Mouse (Mus musculus) midbrain, postnatal 0 days (tissue): ENCODE data around the gene Mon2. TPM values are rescaled to one million over a fixed set of nuclear protein-coding genes. Genes with fewer than 3 reads are reported as not detected.

ENCODE experiments used
- ATAC-seq: fragments of 200-750 bp; cut with Nextera tagmentation; 2 replicates; pipeline ENCODE4 v1.8.0; 2017; ENCODE audit warnings: moderate number of reproducible peaks, mild to moderate bottlenecking, moderate TSS enrichment, moderate library complexity; ENCODE audit not compliant: low FRiP score
- DNase-seq: peaks from one replicate; pipeline ENCODE4 v3.0.0-alpha.2; 2015; ENCODE audit warnings: low spot score
- H3K27ac ChIP-seq: fragments of 300-500 bp; sonication (generic); 2 replicates; pipeline ENCODE4 v1.5.1; 2014; ENCODE audit warnings: low read depth, mild to moderate bottlenecking, low read length, mixed read lengths
- H3K27me3 ChIP-seq: fragments of 300-500 bp; sonication (generic); 2 replicates; pipeline ENCODE4 v1.6.1; 2014; ENCODE audit warnings: low read length, control low read depth, mixed read lengths; ENCODE audit not compliant: insufficient read depth
- H3K36me3 ChIP-seq: fragments of 300-500 bp; sonication (generic); 2 replicates; pipeline ENCODE4 v1.6.1; 2014; ENCODE audit warnings: low read length, control low read depth, mixed read lengths; ENCODE audit not compliant: insufficient read depth
- H3K4me1 ChIP-seq: fragments of 300-500 bp; sonication (generic); 2 replicates; pipeline ENCODE4 v1.6.1; 2014; ENCODE audit warnings: mild to moderate bottlenecking, control low read depth, antibody characterized with exemption, low read length, mixed read lengths; ENCODE audit not compliant: insufficient read depth
- H3K4me2 ChIP-seq: fragments of 300-500 bp; sonication (generic); 2 replicates; pipeline ENCODE4 v1.6.1; 2014; ENCODE audit warnings: low read depth, mild to moderate bottlenecking, low read length, mixed read lengths; ENCODE audit not compliant: poor library complexity, severe bottlenecking
- H3K4me3 ChIP-seq: fragments of 300-500 bp; sonication (generic); 2 replicates; pipeline ENCODE4 v1.5.1; 2014; ENCODE audit warnings: low read depth, mild to moderate bottlenecking, low read length, moderate library complexity
- H3K9ac ChIP-seq: fragments of 300-500 bp; sonication (generic); replicated peaks from 2 replicates; pipeline ENCODE4 v1.6.1; 2014; ENCODE audit warnings: mild to moderate bottlenecking, low read length, moderate library complexity, mixed read lengths; ENCODE audit not compliant: poor library complexity, severe bottlenecking
- H3K9me3 ChIP-seq: fragments of 300-500 bp; sonication (generic); 2 replicates; pipeline ENCODE4 v1.6.1; 2016; ENCODE audit warnings: low read length, control low read depth
- CTCF ChIP-seq: IDR thresholded peaks from 2 replicates; pipeline ENCODE4 v1.5.1; 2016; ENCODE audit warnings: antibody characterized with exemption, mild to moderate bottlenecking
- WGBS: fragments of 180-500 bp; shearing (Covaris S2); extraction: QIAGEN DNeasy Blood & Tissue Kit; methylation state at CpG from one replicate; pipeline ENCODE4 v1.1.7; 2014; 5-methylcytosine and 5-hydroxymethylcytosine counted together
- polyA plus RNA-seq: library from polyadenylated mRNA; unstranded; fragments of >200 nt; fragmentation: Nextera tagmentation; extraction: Ambion mirVana; gene quantifications from 2 replicates; pipeline ENCODE4 v1.2.1, GENCODE M21; 2015
- total RNA-seq: library from RNA; depleted of rRNA; stranded (reverse); fragments of >200 nt; gene quantifications from 2 replicates; pipeline ENCODE4 v1.2.3, GENCODE M21; 2014

Mon2 gene
- total and polyA plus RNA-seq, 2 experiments from 2014 or later, result 16.8 to 46.0 TPM

DNA sequence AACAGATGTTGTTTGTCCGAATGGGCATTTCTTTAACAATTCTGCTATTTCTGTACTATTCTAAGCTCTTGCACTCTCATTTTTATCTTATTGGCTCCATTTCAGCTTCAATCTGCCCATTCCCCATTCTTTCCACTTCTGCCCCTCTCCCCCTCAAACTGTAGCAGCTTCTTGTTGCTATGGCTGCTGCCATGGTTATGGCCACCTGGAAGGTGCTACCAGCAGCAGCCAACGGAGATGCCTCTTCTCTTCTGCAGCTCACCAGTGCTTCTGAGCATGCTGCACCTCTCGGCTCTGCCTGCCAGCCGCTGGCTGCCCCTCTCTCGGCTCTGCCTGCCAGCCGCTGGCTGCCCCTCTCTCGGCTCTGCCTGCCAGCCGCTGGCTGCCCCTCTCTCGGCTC is 8.0 kb upstream of the Mon2 start:
- no peaks in the 10 kb centered on the region for H3K4me1 ChIP-seq
- no peaks in the 10 kb centered on the region for H3K36me3 ChIP-seq
- ATAC-seq (no peak), DNase-seq (no peak)
- H3K9me3 ChIP-seq, result no peaks in the 10 kb centered on the region
- no peak overlapping the region for H3K4me2 ChIP-seq
- 60% methylated on average over 9 of the region's 9 CpGs for WGBS
- no peak overlapping the region for H3K4me3 ChIP-seq
- no peak overlapping the region for H3K9ac ChIP-seq
- H3K27ac ChIP-seq, result no peak overlapping the region
- no peaks in the 10 kb centered on the region for H3K27me3 ChIP-seq
- no peak for TF ChIP-seq CTCF

DNA sequence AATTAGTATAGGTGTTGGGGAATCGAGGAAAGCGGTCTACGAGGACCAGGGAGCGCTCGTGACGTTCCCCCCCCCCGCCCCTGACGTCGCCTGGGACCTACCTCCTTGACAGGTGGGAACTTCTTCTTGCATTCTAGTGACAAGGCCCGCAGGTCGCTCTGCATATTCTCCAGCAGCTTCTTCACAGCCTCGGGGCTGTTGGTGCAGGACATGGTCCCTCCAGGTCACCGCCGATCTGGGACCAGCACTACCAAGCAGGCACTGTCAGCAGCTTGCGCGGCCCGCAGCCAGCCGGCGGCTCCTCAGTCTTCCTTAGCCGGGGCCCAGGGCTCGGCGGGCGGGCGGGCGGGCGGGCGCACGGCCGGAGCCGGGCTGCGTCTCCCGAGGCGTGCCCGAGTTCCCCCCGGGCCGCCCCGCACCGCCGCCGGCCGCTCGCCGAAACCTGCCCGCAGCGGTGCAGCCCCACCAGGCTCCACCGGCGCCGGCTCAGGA is 508 bp downstream of the Mon2 start:
- Histone ChIP-seq H3K36me3 (no peaks in the 10 kb centered on the region), H3K9me3 (no peaks in the 10 kb centered on the region), H3K4me3 (peak overlapping the region; percentile 95), H3K9ac (peak overlapping the region; percentile 86), H3K4me1 (peaks cover 7% of the 10 kb centered on the region), H3K4me2 (peak overlapping the region; percentile 60), H3K27me3 (no peaks in the 10 kb centered on the region), H3K27ac (peak overlapping the region; percentile 82)
- 0% methylated on average over 33 of the region's 48 CpGs for WGBS
- TF ChIP-seq CTCF, result no peak
- ATAC-seq (peak; percentile 74), DNase-seq (no peak)

DNA sequence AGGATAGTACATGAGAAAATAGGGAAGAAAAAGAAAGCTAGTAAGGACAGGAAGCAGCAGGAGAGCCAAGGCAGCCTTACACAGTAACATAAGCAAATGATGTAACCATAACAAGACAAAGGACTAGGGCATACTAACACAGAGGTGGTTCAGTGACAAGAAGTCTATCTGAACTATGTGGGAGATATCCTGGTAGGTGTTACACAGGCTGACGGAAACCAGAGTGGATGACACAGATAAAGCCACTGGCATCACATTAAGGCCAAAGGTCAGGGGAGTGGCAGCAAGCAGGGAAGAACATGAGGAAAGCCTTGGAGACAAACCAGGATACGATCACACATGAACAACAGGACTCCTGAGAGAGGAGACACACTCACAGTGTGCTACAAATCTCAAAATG is 4.3 kb downstream of the Mon2 start:
- H3K9ac ChIP-seq, result no peak overlapping the region
- DNase-seq (no peak), ATAC-seq (no peak)
- peaks cover 7% of the 10 kb centered on the region for H3K4me1 ChIP-seq
- H3K27me3 ChIP-seq, result no peaks in the 10 kb centered on the region
- 93% methylated on average over 2 of the region's 2 CpGs for WGBS
- no peak overlapping the region for H3K4me2 ChIP-seq
- 0 out of 2 replicates have a peak, but pooled peaks cover 5% of the 10 kb centered on the region for H3K9me3 ChIP-seq
- no peak for TF ChIP-seq CTCF
- no peak overlapping the region for H3K27ac ChIP-seq
- no peaks in the 10 kb centered on the region for H3K36me3 ChIP-seq
- no peak overlapping the region for H3K4me3 ChIP-seq

DNA sequence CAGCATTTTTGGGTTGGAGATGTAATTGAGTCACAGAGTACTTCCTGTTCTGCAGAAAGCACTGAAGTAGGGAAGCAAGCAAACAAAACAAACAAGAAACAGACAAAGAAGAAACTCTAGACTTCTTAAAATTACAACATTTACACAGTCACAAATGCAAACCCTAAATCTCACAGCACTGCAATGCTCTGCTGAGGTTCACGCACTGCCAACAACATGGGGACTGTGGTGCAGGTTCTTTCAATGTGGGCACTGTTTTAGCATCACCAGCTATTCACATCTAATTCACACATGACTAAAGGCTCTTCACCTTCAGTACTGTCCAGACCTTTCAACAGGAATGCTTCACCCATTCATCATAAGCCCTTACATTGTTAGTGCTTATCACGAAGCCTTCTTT is 13.3 kb downstream of the Mon2 start:
- Histone ChIP-seq H3K4me3 (no peak overlapping the region), H3K27me3 (no peaks in the 10 kb centered on the region), H3K9ac (no peak overlapping the region), H3K9me3 (no peaks in the 10 kb centered on the region), H3K4me1 (no peaks in the 10 kb centered on the region), H3K27ac (no peak overlapping the region), H3K36me3 (peaks cover 8% of the 10 kb centered on the region), H3K4me2 (no peak overlapping the region)
- ATAC-seq (no peak), DNase-seq (no peak)
- no peak for TF ChIP-seq CTCF
- 90% methylated on average over 2 of the region's 2 CpGs for WGBS

DNA sequence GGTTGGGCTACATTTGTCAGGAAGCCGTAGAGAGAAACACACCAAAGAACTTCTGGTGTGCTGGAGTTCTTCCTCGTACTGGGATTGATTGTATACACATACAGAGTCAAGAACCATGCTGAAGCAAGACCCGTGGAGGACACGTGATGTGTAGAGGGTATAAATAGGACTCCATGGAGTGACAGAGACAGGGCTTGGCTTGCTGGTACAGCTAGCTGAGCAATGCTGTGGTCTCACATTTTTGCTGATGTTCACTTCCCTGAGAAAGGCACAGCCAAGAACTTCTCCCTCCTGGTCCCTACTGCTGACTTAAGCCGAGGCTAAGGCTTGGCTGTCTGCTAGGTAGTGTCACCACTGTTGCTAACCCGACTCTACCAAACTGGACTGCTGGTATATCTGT is 15.5 kb downstream of the Mon2 start:
- 96% methylated on average over 6 of the region's 6 CpGs for WGBS

DNA sequence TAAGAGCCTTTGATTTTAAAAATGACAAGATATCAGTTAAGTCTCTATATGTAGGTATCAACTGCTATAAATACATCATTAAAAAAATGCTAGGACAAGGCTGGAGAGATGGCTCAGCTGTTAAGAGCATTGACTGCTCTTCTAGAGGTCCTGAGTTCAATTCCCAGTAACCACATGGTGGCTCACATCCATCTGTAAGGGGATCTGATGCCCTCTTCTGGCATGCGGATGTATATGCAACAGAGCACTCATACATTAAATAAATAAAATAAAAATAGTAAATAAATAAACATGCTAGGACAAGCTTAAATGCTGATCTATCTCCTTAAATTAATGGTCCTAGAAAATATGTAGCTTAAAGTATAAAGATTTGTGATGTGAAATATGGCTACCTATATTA is 19.2 kb downstream of the Mon2 start:
- Histone ChIP-seq H3K4me1 (no peaks in the 10 kb centered on the region), H3K4me2 (no peak overlapping the region), H3K4me3 (no peak overlapping the region), H3K9ac (no peak overlapping the region), H3K9me3 (no peaks in the 10 kb centered on the region), H3K27me3 (no peaks in the 10 kb centered on the region), H3K36me3 (peaks cover 10% of the 10 kb centered on the region), H3K27ac (no peak overlapping the region)
- WGBS, result 97% methylated on average over 1 of the region's 1 CpGs
- DNase-seq (no peak), ATAC-seq (no peak)
- peak; percentile 56 for TF ChIP-seq CTCF

More for the DNA sequence above, 15.5 kb downstream of the Mon2 start:
- no peaks in the 10 kb centered on the region for H3K4me1 ChIP-seq
- DNase-seq (no peak), ATAC-seq (no peak)
- H3K36me3 ChIP-seq, result peaks cover 10% of the 10 kb centered on the region
- H3K27ac ChIP-seq, result no peak overlapping the region
- H3K4me2 ChIP-seq, result no peak overlapping the region
- no peak overlapping the region for H3K9ac ChIP-seq
- no peaks in the 10 kb centered on the region for H3K27me3 ChIP-seq
- no peak for TF ChIP-seq CTCF
- H3K9me3 ChIP-seq, result no peaks in the 10 kb centered on the region
- H3K4me3 ChIP-seq, result no peak overlapping the region
